Mouse (Mus musculus) cerebellum, postnatal 14 days (tissue): ENCODE data around the gene Nanos1.
A peak's percentile ranks its signal among the peaks of the same experiment; 100 is the strongest.

ENCODE experiments used
- DNase-seq, 2 experiments: peaks; one replicate each; pipeline ENCODE4 v3.0.0; 2021; ENCODE audit warnings: mixed read lengths in 2 of 2

The Nanos1 gene

DNA sequence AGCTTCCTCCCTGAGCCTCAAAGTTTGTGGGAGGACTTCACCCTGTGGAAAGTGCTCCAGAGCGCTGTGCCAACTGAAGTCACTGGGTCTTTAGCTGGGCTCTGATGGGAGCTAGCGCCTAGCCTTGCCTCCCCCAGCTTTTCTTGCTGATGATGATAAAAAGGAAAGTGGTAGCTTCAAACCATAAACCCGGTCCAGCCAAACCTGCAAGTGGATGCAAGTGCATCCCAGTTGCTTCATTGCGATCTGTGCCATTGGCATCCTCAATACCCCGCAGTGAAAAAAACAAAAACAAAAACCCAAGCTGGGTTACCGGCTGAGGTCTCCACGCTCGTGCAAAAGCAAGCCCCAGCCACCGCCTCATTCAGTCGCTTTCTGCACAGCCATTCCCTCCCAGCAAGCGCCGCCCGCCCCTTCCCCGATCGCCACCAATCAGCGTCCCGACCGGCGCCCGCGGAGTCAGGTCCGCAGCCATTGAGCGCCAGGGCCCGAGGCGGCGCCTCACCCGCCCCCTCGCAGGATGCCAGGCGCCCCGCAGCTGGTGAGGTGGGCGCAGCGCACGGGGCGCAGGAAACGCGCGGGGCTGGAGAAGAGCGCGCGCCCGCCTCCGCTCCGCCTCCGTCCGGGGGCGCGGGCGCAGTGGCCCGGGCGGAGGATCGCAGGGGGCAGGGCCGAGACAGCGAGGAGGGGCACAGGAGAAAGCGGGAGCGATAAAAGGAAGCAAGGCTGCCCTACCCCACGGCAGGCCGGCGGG is at the start of gene Nanos1:
Nanos1 (plus strand) TSS at position 550 of the 754 bp plus-strand sequence.
- DNase-seq: peak; percentile 94 to 95

DNA sequence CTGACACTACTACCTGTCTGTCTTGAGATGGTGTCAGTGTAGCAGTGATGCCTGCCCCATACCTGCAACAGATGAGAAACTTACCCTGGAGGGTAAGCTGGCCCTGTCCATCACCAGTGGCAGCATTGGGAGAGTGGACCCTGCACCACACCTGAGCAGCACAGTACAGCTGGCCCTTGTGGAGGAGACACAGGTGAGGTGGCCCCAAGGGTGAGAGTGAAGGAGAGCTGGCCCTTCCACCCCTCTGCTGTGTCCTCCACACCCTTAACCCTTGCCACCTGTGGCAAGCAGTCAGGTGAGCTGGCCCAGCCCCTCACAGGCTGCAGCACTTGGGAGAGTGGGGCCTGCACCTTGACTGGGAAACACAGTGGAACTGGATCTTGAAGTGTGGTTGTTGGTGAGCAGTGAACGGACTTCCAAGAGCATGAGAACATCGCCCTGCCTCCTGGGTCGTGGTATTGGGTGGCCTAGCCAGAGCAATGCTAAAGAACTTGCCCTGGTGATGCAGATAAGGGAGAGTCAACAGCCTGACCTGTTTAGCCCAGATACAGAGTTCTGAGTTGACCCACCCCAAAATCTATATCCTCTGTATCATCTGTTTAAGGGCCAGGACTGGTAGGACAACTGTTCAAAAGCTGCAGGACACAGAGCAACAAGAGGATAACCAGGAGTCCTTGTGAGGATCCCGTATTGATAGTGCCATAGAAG is 46.4 kb upstream of the Nanos1 start:
- DNase-seq: no peak

DNA sequence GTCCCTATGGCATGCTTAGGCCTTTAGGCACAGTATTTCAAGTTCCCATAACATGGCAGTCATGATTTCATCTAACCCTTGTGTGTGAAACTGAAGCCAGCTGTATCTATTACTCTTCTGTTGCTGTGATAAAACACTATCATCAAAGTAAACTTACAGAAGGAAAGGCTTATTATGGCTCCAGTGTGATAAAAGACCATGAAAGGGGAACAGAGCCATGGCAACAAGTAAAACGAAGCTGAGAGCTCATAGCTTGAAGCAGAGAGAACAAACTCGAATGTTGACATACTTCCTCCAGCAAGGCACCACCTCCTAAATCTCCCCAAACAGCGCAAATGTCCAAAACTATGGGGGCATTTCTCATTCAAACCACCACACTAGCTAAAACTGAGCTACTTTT is 45.6 kb upstream of the Nanos1 start:
- no peak for DNase-seq

DNA sequence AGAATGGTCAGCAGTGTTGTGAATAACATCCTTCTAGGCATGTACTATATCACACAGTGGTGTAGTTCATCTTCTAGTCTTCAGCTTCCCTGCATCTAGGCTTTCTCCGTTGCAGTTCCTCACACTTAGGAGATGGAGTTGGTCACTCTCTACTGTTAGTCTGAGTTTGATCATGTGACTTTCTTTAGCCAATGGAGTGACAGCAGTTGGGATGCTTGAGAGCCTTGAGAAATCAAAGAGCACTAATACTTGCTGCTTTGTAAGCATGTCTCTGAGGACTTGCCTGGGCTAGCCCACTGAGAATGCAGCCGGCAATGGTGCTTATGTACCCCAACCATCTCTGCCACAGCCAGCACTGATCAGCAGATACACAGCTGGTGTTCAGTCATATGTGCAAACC is 43.2 kb upstream of the Nanos1 start:
- DNase-seq: no peak

DNA sequence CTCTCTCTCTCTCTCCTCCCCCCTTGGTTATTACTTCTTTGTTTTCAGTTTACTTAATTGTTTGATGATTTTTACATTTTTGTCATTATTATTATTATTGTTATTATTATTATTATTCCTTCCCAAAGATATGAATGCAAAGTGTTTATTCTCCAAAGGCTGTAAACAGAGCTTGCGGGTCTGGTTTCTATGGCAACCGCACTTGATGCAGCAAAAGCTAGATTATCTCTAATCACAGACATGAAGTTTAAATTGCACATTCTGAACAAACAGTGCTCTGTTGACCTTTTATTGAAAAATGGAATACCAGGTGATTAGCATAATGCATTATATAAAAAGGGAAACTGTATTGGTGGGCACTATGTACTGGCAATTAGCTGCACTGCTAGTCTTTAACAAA is 39.4 kb upstream of the Nanos1 start:
- DNase-seq: no peak

DNA sequence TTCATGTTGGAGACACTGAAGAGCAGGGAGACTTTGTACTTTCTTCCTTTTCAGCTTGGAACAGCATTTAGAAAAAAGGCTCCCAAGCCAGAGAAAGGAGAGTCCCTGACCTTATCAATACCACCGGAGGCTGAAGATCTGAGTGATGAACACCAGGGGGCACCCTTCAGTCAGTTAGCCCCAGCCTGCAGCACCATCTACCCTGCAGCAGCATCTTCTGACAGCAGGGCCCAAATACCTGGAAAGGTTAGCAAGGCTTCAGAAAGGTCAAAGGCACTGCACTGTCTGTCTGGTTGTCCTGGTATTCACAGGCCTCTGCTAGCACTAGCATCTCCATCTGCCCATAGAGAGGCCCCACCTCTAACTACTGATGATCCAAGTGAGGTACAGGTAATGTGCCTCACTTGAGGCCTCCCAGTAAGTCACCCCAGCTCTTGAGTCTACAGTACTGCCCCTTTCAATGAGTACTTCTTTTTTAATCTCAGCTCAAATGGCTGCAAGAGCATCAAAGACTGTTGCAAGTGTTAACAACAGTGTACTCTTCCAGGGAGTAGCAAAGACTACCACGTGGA is 25.4 kb upstream of the Nanos1 start:
- peak; percentile 58 to 60 for DNase-seq

DNA sequence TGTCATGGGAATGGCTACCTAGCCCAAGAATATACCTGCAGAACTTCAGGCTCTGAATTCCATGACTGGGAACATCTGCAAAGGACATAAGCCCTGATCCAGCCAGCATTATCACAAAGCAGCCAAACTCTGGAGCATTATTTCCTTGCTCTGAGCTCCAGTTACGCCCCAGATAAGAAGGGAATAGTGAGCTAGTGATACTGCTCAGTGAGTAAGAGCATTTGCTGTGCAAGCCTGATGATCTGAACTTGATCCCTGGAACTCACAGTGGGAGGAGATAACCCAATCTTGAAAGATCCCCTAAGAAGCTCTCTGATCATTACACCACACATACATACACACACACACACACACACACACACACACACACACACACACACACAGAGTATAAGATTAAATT is 24.5 kb upstream of the Nanos1 start:
- no peak for DNase-seq

DNA sequence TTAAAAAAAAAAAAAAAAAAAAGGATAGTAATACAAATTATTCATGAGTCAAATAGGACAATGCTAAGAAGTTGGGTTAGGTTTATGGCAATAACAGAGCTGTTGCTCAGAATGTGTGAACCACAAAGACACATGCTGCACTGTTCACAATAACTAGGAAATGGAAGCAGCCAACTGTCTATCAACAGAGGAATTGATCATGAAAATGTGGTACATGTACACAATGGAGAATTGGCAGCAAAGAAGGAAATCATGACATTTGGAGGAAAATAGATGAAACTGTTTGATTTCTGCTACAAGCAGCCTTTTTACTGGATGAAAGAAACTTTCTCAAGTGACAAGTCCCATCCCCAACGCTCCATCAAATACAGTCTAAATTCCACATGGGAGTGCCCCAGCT is 23.8 kb upstream of the Nanos1 start:
- no peak for DNase-seq

DNA sequence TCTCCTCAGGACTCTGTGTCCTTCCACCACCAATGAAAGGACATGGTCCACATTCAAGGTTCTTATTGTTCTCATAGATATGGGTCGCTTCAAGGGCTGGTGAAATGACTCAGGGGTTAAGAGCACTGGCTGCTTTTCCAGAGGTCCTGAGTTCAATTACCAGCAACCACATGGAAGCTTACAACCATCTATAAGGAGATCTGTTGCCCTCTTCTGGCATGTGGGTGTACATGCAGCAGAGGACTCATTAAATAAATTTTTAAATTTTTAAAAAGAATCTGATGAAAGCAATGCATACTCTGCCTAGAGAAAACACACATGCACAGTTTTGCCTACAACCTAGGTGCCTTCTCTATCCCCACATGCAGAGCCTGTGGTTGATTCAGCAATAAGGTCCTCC is 15.2 kb upstream of the Nanos1 start:
- no peak for DNase-seq

DNA sequence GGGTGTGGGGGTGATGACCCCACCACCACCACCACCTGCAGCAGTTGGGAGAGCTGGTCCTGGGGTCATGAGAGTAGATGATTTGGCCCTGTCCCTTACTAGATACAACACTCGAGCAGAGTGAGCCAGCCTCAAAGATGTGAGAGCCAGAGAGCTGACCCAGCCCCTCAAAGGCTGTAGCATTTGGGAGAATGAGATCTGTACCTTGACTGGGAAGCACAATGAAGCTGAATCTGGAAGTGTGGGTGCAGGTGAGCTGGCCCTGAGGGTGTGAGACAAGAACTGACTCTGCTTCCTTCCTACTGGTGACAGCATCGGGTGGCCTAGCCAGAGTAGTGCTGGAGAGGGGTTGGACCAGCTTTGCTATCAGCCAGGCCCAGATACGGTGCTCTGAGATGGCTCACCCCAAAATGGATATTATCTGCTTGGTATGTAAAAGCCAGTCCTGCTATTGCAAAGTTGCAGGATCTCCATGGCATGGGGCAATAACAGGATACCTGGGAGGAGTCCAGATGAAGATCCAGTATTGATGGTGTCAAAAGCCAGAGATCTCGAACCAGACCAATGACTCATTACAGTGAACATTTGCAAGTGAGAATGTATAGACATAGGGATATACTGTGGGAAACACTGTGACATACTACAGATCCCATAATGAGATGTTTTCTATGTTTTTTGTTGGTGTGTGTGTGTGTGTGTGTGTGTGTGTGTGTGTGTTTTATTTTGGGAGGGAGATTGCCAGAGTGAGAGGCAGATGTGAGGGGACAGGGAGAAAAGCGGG is 11.8 kb upstream of the Nanos1 start:
- no peak for DNase-seq

DNA sequence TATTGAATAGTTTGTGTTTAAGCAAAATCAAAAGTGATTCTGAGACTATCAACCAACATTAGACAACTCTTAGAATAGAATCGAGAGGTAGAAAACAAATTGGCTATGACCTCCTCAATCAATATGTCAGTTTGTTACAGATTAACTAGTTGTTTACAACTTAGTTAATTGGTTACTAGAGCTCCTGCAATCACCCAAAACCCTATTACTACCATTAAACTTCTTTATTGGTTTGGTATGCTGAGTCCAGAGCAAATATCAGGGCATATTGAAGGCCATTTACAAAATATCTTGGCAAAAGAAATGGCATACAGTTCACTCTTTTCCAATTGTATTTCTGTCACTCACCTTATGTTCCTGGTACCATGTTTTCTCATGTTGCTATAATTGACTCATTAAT is 8.0 kb upstream of the Nanos1 start:
- no peak for DNase-seq

DNA sequence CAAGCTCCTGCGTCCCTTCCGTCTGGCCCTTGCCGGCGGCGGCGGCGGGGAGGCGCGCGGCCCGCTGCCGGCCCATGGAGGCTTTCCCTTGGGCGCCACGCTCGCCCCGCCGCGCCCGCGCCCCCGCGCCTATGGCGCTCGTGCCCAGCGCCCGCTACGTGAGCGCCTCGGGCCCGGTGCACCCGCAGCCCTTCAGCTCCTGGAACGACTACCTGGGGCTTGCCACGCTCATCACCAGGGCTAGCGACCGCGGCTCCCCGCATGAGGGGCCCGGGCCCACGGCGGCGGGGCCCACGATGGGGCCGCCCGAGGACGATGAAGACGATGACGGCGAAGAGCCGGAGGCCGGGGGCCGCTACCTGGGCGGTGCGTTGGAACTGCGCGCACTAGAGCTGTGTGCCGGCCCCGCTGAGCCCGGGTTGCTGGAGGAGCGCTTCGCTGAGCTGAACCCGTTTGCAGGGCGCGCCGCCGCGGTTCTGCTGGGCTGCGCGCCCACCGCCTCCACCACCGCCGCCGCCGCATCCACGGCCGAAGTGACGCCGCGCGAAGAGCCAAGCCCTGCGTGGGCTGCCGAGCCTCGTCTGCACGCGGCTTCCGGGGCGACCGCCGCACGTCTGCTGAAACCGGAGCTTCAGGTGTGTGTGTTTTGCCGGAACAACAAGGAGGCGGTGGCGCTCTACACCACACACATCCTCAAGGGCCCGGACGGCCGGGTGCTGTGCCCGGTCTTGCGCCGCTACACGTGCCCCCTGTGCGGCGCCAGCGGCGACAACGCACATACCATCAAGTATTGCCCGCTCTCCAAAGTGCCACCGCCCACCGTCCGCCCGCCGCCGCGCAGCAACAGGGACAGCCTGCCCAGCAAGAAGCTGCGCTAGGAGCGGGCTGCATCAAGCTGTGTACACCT is 658 bp downstream of the Nanos1 start:
- DNase-seq: peak; percentile 71 to 72

DNA sequence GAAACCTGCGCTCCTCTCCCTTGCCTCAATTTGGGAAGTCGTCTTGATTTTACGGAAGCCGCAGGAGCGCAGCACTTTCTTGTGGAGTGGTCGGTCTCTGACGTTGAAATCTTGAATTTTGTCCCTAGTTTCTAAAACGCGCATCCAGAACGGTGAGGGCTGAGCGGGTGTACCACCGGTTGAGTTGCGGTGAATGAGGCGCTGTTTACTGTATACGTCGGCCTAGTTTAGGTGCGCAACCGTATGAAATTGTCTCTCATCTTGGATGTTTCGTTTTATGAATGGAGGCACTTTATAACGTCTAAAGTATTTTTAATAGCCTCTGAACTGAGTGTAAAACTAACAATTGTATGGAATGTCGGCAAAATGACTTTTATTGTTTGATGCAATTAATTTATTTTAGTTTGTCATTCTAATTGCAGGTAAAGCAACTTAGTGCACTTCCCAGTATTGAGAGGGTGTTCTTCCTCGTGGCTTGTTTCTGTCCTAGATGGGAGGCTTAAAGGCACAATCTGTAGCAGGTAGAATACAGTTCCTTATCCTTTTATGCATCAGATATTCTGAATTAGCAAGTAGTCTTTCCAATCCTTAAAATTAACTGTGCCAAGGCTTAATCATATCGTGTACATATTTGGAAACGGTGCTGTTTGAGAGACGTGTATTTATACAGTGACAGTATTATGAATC is 1.5 kb downstream of the Nanos1 start:
- no peak for DNase-seq

DNA sequence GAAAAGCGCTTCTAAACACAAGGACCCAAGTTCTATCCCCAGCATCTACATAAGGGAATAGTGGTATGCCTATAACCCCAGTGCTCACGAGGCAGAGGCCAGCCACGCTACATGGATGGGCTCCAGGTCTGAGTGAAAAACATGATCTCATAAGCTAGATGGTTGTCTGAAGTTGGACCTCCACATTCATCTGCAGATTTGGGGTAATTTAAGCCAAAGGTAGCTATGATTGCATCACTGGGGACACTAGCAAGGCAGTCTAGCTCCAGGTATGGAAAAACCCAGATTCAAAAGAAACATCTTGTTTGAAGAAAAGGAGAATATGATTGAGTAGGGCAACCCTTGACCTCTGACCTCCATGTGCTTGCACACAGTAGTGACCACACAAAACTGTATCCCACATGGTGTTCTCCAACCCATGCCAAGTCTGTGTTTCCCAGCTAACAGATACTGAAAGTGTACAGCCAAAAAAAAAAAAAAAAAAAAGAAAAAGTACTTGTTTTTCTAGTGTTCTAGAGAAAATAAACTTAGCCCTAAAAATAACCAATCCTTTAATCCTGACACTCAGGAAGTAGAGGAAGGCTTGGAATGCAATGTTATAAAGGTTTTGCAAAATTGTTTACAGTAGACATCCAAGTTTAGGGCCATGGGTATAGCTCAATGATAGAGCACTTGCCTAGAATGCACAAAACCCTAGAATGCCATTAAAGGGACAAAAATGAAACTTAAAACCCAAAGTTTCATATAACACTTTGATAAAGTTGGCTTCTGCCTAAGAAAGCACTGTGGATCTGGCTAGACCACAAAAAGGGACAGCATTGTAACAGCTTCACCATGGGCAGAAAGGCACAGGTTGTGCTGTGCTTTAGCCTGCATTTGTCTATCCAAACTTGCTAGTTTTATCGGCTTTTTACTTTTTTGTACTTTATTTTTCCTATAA is 3.4 kb downstream of the Nanos1 start:
- no peak for DNase-seq

DNA sequence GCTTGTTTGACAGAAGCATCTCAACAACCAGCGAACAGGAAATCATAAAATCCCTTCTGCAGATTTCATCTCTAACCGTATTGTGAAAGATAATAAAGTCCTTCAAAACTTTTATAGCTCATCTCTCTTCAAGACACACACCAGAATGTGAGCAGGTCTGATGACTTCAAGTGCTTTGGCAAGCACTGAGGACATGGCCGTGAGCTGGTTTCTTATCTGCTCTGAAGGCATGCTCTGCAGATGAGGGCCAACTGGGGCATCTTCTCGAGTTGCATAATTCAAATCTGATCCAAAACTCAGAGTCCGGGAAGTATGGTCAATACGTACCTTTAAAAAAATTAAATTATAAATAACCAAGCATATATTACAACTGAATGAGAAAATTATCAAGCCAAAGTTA is 17.6 kb downstream of the Nanos1 start:
- DNase-seq: no peak

DNA sequence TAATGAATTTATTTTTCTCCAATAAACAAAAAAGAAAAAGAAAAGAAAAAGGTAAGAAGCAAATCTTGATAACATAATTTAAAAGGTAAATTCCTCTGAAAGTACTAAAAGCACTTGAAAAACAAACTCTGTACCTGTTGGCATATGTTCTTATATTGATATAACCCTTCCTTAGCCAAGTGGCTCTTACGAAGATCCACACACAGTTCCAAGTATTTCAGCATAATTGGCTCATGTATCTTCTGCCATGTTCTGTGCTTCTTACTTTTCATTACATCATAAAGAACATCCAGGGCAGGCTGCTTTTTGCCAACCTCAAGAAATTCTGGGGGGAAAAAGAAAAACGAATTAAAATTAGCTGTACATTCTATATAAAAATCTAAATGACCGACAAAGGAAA is 26.2 kb downstream of the Nanos1 start:
- DNase-seq: no peak

DNA sequence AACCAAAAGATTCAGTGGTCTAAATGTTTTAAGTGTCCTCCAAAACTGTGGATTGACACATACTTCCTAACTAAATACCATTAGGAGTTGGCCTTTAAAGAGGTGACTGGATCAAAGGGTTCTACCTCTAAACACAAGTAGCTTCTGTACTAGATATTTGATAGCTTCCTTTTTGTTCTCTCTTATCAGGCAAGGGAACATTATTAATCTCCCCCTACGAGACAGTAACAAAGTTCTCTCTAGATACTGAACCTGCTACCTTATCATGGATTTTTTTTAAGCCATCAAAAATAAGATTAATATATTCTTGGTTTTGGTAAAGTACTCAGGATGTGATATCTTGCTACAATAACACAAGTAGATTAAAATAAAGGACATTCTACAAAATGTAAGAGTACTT is 28.9 kb downstream of the Nanos1 start:
- no peak for DNase-seq

DNA sequence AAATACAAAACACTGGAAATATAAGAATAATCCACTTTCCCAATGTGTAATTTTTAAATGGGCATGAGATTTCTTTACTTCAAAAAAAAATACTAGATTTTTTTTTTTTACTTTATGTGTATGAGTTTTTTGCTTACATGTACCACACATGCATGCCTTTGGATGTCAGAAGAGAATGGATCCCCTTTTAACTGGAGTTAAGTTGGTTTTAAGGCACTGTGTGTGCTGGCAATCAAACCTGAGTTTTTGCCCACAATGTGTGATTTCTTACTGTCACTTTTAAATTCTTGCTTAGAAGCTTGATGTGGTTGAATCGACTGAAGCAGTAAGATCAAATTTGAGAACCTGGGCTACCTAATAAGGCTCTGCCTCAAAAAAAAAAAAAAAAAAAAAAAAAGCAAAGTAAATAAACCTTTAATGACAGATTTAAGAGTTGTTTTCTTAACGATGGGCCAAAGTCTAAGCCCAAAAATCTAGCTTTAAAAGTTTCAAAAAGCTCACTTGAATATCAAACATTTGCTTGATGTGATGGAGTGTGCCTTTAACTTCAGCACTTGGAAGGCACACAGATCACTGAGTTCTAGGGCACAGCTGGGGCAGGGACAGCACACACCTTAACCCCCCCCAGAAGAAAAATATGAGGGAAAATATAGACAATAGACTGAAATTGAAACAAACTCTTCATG is 31.8 kb downstream of the Nanos1 start:
- DNase-seq: no peak

DNA sequence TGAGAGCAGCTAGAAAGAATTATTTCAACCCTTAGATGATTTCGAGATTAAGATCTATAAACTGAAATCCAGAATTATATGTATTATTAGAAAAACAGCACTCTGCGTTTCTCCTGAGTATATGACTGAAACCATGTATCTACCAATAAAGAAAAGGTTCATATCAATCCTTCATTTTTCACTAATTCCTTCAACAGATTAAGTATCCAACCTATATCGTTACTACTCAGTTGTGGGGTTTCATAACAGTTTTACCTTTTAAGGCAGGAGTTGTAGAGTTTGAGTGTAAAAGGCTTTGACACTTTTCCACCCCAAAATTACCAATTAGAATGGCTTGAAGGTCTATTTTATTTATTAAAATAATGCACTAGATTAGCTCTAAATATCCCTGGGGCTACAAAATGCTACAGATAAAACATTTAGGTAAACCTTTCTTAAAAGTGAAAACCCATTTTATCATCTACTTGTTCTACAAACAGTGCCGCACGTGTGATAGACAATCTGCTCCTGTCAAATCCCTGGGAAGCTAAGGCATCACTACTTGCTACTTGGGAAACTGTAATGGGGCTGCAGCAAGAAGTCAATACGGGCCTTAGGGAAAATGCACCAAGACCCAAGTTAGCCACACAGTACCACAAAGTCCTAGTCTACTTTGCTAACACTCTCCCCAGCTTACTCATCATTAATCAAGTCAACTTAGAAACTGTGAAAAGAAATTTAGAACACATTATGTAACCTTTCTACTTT is 32.6 kb downstream of the Nanos1 start:
- DNase-seq: no peak
